Mouse (Mus musculus) forebrain, embryonic 15.5 days (tissue): Measurements from ENCODE around the gene Slc35d3. TPM values are rescaled to one million over a fixed set of nuclear protein-coding genes. Genes with fewer than 3 reads are reported as not detected.

Experiments used
- ATAC-seq: fragments of 200-750 bp; cut with Nextera tagmentation; replicated peaks from 2 replicates; pipeline ENCODE4 v1.8.0; 2017; ENCODE audit warnings: mild to moderate bottlenecking, moderate TSS enrichment, moderate library complexity
- H3K27ac ChIP-seq: fragments of 300-500 bp; sonication (generic); replicated peaks from 2 replicates; pipeline ENCODE4 v1.5.1; 2015; ENCODE audit warnings: mild to moderate bottlenecking, inconsistent platforms
- H3K27me3 ChIP-seq: fragments of 300-500 bp; sonication (generic); 2 replicates; pipeline ENCODE4 v1.6.1; 2015; ENCODE audit warnings: inconsistent platforms
- H3K36me3 ChIP-seq: fragments of 300-500 bp; sonication (generic); 2 replicates; pipeline ENCODE4 v1.6.1; 2015; ENCODE audit warnings: mild to moderate bottlenecking, inconsistent platforms
- H3K4me1 ChIP-seq: fragments of 300-500 bp; sonication (generic); 2 replicates; pipeline ENCODE4 v1.6.1; 2015; ENCODE audit warnings: inconsistent platforms
- H3K4me2 ChIP-seq: fragments of 300-500 bp; sonication (generic); replicated peaks from 2 replicates; pipeline ENCODE4 v1.6.1; 2015; ENCODE audit warnings: mild to moderate bottlenecking, inconsistent platforms
- H3K4me3 ChIP-seq: fragments of 300-500 bp; sonication (generic); 2 replicates; pipeline ENCODE4 v1.5.1; 2015; ENCODE audit warnings: mild to moderate bottlenecking, inconsistent platforms
- H3K9ac ChIP-seq: fragments of 300-500 bp; sonication (generic); replicated peaks from 2 replicates; pipeline ENCODE4 v1.6.1; 2015; ENCODE audit warnings: mild to moderate bottlenecking, inconsistent platforms
- H3K9me3 ChIP-seq: fragments of 300-500 bp; sonication (generic); 2 replicates; pipeline ENCODE4 v1.6.1; 2016; ENCODE audit warnings: inconsistent platforms
- WGBS: fragments of 180-500 bp; shearing (Covaris S2); methylation state at CpG from one replicate; pipeline ENCODE4 v1.1.7; 2015; ENCODE audit warnings: mixed read lengths; 5-methylcytosine and 5-hydroxymethylcytosine counted together
- polyA plus RNA-seq: library from polyadenylated mRNA; unstranded; fragments of >200 nt; fragmentation: Nextera tagmentation; extraction: Ambion mirVana; gene quantifications from 2 replicates; pipeline ENCODE4 v1.2.1, GENCODE M21; 2015

Gene Slc35d3
- polyA plus RNA-seq, 1 experiment from 2014 or later = 1.3 TPM

DNA sequence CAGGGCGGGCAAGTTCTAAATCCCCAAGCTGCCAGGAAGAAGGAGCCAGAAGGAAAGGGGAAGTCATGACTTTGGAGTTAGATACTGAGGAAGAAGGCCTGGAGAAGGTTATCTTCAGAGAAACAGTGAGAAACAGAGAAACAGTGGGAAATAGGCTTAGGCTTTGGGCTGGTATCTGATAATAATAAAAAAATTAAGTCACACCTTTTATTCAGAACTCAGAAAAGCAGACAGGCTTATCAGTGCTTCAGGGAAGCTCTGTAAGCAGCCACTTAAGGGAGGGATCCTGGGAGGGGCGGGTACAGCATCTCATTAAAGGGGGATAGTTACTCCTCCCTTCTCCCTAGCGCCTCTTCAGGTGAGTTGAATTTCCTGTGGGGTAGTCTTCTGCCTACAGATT lies 30.3 kb downstream of the Slc35d3 start:
- Histone ChIP-seq H3K4me1 (0 out of 2 replicates have a peak, but pooled peaks cover 7% of the 10 kb centered on the region), H3K27ac (no peak overlapping the region), H3K4me3 (no peak overlapping the region), H3K27me3 (no peaks in the 10 kb centered on the region), H3K9me3 (no peaks in the 10 kb centered on the region), H3K36me3 (no peaks in the 10 kb centered on the region), H3K9ac (no peak overlapping the region), H3K4me2 (no peak overlapping the region)
- ATAC-seq = no peak
- whole genome bisulfite sequencing = 69% methylated on average over 3 of the region's 3 CpGs

GRCm38 (mm10) chr10:19818723-19819355 lies 32.4 kb downstream of the Slc35d3 start:
- Histone ChIP-seq H3K36me3 (no peaks in the 10 kb centered on the region), H3K27me3 (no peaks in the 10 kb centered on the region), H3K4me2 (no peak overlapping the region), H3K4me3 (no peak overlapping the region), H3K4me1 (0 out of 2 replicates have a peak, but pooled peaks cover 7% of the 10 kb centered on the region), H3K9me3 (no peaks in the 10 kb centered on the region), H3K27ac (no peak overlapping the region), H3K9ac (no peak overlapping the region)
- ATAC-seq = peak; percentile 78
- WGBS = 29% methylated on average over 16 of the region's 16 CpGs

DNA sequence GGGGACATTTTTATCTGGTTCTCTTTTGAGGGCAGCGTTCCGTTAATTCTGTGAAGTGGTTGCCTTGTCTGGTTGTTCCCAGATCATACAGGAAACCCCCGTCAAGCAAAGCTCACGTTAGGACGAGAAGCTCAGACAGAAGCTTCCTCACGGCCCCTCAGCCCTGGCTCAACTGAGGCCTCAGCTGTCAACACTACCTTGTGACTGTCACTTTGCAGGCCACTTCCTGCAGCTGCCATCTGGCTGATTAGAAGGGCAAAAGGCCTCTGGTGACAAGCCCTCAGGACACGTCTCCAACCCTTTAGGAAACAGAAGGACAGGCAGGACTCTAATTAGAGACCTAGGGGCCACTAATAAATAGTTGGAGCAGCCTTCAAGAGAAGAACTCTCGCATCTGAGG lies 35.9 kb downstream of the Slc35d3 start:
- H3K4me1 ChIP-seq = 0 out of 2 replicates have a peak, but pooled peaks cover 7% of the 10 kb centered on the region
- no peaks in the 10 kb centered on the region for H3K9me3 ChIP-seq
- H3K4me2 ChIP-seq = no peak overlapping the region
- 62% methylated on average over 8 of the region's 8 CpGs for WGBS
- no peak overlapping the region for H3K9ac ChIP-seq
- no peaks in the 10 kb centered on the region for H3K27me3 ChIP-seq
- no peak overlapping the region for H3K27ac ChIP-seq
- H3K36me3 ChIP-seq = no peaks in the 10 kb centered on the region
- no peak for ATAC-seq
- H3K4me3 ChIP-seq = no peak overlapping the region

DNA sequence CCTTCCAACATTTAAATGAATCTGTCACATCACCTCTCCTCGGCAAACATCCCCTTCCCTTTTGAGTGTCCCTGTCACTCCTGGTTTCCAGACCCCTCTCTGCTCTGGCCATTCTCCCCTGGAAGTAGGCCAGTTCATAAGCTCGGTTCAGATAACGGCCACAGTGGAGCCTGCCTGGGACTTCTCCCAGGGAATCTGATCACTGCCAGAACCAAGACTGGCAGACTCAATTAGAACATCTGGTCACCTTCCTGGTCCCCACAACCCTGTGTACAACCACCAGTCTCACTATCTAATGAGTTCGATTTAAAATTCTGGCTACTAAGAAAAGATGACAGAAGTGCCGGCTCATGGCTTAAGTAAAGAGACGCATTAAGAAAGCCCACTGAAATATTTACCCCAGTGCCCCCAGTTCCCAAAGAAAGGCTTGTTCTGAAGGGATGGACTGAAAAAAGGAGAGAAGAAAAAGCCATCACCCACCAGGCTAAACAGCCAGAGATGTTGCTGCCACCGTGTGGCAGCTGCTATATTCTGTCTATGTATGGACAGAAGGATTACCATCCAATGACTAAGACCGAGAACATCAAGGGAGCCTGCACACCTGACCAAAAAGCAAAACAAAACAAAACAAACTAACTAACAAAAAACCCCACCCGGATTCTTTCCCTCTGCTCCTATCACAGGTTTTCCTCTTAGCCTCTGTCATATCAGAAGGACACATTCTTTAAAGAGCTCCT lies 39.7 kb downstream of the Slc35d3 start:
- no peak overlapping the region for H3K9ac ChIP-seq
- H3K27ac ChIP-seq = no peak overlapping the region
- no peak overlapping the region for H3K4me2 ChIP-seq
- no peak overlapping the region for H3K4me3 ChIP-seq
- no peaks in the 10 kb centered on the region for H3K27me3 ChIP-seq
- no peaks in the 10 kb centered on the region for H3K4me1 ChIP-seq
- ATAC-seq = 0 out of 2 replicates have a peak, but pooled peaks have one; percentile 26
- no peaks in the 10 kb centered on the region for H3K36me3 ChIP-seq
- no peaks in the 10 kb centered on the region for H3K9me3 ChIP-seq
- 48% methylated on average over 9 of the region's 9 CpGs for WGBS

DNA sequence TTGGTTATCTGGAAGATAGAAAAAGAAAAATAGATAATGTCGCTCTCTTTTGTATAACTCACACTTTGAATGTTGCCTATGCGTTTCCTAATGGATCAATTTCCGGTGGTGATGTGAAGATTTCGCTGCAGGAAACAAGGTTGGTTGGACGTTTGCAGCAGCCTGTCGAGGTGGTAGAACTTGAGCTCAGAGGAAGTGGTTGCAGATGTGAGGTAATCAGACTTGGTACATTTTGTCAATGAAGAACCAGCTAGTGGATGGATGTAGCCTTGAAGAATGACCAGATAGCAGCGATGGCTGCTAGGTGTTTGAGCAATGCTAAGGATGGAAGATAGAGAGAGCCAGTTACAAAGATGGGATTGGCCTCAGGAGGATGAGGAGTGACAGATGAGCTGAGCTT lies 46.5 kb downstream of the Slc35d3 start:
- no peak overlapping the region for H3K27ac ChIP-seq
- H3K9ac ChIP-seq = no peak overlapping the region
- H3K4me2 ChIP-seq = no peak overlapping the region
- ATAC-seq = no peak
- H3K27me3 ChIP-seq = no peaks in the 10 kb centered on the region
- H3K9me3 ChIP-seq = no peaks in the 10 kb centered on the region
- H3K36me3 ChIP-seq = no peaks in the 10 kb centered on the region
- 92% methylated on average over 7 of the region's 7 CpGs for WGBS
- H3K4me1 ChIP-seq = no peaks in the 10 kb centered on the region
- H3K4me3 ChIP-seq = no peak overlapping the region

- H3K4me1 ChIP-seq = no peaks in the 10 kb centered on the region
- H3K4me3 ChIP-seq = no peak overlapping the region
- 89% methylated on average over 7 of the region's 7 CpGs for WGBS
- H3K27ac ChIP-seq = no peak overlapping the region
- H3K9ac ChIP-seq = no peak overlapping the region
- H3K36me3 ChIP-seq = no peaks in the 10 kb centered on the region
- no peak overlapping the region for H3K4me2 ChIP-seq
- H3K27me3 ChIP-seq = no peaks in the 10 kb centered on the region
- no peak for ATAC-seq
- no peaks in the 10 kb centered on the region for H3K9me3 ChIP-seq
These were observed 48.3 kb downstream of the Slc35d3 start for GRCm38 (mm10) chr10:19802958-19803357.

Other genes starting within 250 kb of the Slc35d3 start
- not detected in 2 replicates for gene Il22ra2, start 229.5 kb downstream of the Slc35d3 start, polyA plus RNA-seq
- gene Il20ra, start 138.9 kb downstream of the Slc35d3 start, polyA plus RNA-seq = 0.11 and 0.15 TPM in 2 replicates
- gene Pex7, start 56.2 kb upstream of the Slc35d3 start, polyA plus RNA-seq = 26.4 and 27.7 TPM in 2 replicates
- 0.75 and 0.88 TPM in 2 replicates for gene Map3k5, start 83.0 kb upstream of the Slc35d3 start, polyA plus RNA-seq